Mouse (Mus musculus): ENCODE measurements at regions not wholly inside any gene's neighbourhood (a gene's known extent, or its start where the extent isn't known, plus 50 kb on each side); places are given as distances from the start of the nearest gene placed in this dataset.

DNA sequence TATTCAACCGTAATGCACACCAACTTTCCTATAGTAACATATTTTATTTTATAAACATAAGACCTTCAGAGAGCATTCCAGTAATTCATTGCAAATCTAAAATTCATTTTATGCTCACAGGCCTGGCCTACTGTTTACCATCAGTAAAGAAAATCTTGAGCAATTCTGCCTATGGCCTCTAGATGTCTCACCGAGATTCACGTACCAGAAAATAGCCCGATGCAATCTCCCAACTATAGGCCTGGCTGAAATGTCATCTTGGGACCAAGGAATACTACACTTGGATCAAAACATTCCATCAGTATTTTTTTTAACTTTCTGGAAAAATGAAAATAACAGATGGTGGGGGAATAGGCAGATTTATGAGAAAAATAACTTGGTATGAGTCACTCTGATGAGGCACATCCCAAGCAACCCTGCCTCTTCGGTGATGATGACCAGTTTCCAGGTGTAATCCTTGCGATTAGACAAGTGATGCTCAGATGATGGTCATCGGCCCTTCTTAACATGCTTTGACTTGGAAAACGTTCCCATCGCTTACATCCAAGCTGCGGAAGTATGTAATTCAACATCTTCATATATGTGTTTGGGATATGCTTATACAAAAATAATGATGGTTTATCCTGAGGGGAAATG lies 439.9 kb downstream of the Nyap2 start:
- WGBS = 60% methylated on average over 10 of the region's 10 CpGs
- no peak overlapping the region for H3K27ac ChIP-seq
- H3K4me3 ChIP-seq (replicated peaks) = no peak overlapping the region
- H3K9ac ChIP-seq = no peak overlapping the region
- H3K4me2 ChIP-seq = no peak overlapping the region
- ATAC-seq (replicated peaks; ENCODE audit: low FRiP score) = 0 out of 2 replicates have a peak, but pooled peaks have one; percentile 58
- H3K27me3 ChIP-seq = no peaks in the 10 kb centered on the region
- H3K9me3 ChIP-seq (replicated peaks) = no peaks in the 10 kb centered on the region
- no peaks in the 10 kb centered on the region for H3K36me3 ChIP-seq
- no peaks in the 10 kb centered on the region for H3K4me1 ChIP-seq

DNA sequence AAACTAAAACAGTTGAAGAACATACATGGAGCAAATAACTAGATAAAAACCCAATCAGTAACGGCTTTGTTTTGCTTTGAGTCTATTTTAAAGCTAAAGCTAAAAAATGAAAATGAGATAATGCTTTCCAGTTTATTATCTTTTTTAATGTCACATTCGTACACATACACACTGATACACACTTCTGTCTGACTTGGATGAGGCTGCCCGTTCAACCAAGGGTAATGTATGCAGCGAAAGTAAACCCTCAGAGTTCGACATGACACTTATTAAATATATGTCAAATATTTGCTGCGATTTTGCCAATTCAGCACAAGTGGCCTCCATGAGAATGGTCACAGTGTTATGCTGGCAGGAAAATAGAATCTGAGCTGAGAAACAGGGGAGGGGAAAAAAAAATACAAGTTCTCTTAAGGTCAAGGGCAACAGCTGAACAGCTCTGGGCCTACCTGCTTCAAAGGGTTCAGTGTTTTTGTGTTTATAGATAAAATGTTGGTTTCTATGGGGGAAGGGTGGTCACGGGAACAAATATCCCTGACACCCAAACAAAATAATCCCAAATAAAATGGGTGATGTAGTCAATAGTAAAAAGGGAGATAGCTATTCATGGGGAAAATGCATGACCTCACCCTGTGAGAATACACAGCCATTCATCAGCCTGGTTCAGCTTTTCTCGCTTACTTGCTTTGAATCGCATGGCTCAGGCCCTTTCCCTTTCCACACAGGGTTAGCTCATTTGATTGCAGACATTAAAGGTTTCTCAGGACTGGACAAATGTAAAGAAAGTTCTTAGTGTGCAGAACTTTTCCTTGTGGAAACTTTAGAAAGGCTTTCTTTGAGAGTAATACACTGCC lies 443.9 kb downstream of the Nyap2 start:
- no peak for ATAC-seq (replicated peaks; ENCODE audit: low FRiP score)
- 77% methylated on average over 9 of the region's 9 CpGs for WGBS
- Histone ChIP-seq H3K9ac (no peak overlapping the region), H3K4me3 (replicated peaks) (no peak overlapping the region), H3K27ac (no peak overlapping the region), H3K4me1 (no peaks in the 10 kb centered on the region), H3K27me3 (no peaks in the 10 kb centered on the region), H3K4me2 (no peak overlapping the region), H3K36me3 (no peaks in the 10 kb centered on the region), H3K9me3 (replicated peaks) (no peaks in the 10 kb centered on the region)

GRCm38 (mm10) chr1:81522929-81523328 lies 446.2 kb downstream of the Nyap2 start:
- H3K4me3 ChIP-seq (replicated peaks) = no peak overlapping the region
- no peaks in the 10 kb centered on the region for H3K9me3 ChIP-seq (replicated peaks)
- H3K9ac ChIP-seq = no peak overlapping the region
- no peaks in the 10 kb centered on the region for H3K4me1 ChIP-seq
- no peak for ATAC-seq (replicated peaks; ENCODE audit: low FRiP score)
- no peaks in the 10 kb centered on the region for H3K36me3 ChIP-seq
- 90% methylated on average over 3 of the region's 3 CpGs for WGBS
- H3K27me3 ChIP-seq = no peaks in the 10 kb centered on the region
- no peak overlapping the region for H3K27ac ChIP-seq
- no peak overlapping the region for H3K4me2 ChIP-seq

- no peaks in the 10 kb centered on the region for H3K4me1 ChIP-seq
- H3K4me3 ChIP-seq (replicated peaks) = no peak overlapping the region
- no peaks in the 10 kb centered on the region for H3K9me3 ChIP-seq (replicated peaks)
- no peak overlapping the region for H3K27ac ChIP-seq
- no peaks in the 10 kb centered on the region for H3K27me3 ChIP-seq
- no peak overlapping the region for H3K4me2 ChIP-seq
- H3K9ac ChIP-seq = no peak overlapping the region
- no peak for ATAC-seq (replicated peaks; ENCODE audit: low FRiP score)
- H3K36me3 ChIP-seq = no peaks in the 10 kb centered on the region
Measured at GRCm38 (mm10) chr1:81525821-81526220, 449.1 kb downstream of the Nyap2 start.

DNA sequence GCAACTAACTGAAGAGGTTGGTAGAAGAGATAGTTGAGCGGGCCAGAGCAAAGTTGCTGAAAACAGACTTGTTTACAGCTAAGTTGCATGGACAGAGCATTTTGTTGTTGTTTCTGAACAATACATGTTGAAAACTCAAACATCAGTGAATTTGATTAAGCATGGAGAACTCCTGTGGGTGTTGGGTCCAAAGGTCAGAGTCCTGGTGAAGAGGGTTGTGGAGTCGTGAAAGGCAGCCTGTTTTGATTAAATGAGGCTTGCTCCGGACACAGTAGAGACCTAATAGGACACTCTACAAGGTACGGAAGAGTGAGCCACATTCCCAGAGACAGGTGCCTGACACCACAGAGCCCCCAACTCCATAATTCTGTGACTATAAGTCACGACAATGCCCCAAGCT lies 461.1 kb downstream of the Nyap2 start:
- no peaks in the 10 kb centered on the region for H3K4me1 ChIP-seq
- ATAC-seq (replicated peaks; ENCODE audit: low FRiP score) = no peak
- no peaks in the 10 kb centered on the region for H3K36me3 ChIP-seq
- no peak overlapping the region for H3K9ac ChIP-seq
- H3K4me2 ChIP-seq = no peak overlapping the region
- no peaks in the 10 kb centered on the region for H3K9me3 ChIP-seq (replicated peaks)
- no peak overlapping the region for H3K4me3 ChIP-seq (replicated peaks)
- no peaks in the 10 kb centered on the region for H3K27me3 ChIP-seq
- WGBS = 65% methylated on average over 5 of the region's 5 CpGs
- no peak overlapping the region for H3K27ac ChIP-seq

DNA sequence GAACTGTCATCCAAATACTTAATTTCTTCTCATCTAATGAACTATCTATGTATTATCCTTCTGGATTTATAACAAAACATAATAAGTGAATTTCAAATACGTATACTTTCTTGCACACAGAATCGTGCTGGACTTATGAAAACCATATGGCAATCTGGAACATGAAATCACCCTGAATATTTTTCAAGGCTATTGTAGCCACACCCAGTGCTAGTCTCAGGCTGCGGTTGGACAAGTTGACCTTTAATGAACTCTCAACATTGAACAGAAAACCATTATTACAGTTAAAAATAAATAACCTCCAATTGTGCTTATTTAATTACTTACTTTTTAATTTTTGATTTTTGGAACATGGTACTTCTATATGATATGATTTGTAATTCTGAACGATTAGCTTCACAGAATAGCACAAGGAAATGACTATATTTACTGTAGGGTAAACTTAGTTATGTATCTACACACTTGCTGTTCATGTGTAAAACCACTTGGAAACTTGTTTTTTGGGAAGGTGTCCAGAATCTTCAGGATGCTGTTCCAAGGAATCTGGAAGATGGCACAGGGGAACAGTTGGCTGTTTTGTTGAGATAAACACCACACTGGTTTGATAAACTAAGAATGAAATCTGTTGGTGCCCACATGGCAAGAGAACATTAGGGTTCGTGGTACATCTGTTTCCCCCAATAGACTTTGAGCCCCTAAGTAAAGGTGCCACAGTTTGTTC lies 463.0 kb downstream of the Nyap2 start:
- no peaks in the 10 kb centered on the region for H3K27me3 ChIP-seq
- WGBS = 76% methylated on average over 5 of the region's 5 CpGs
- H3K4me2 ChIP-seq = no peak overlapping the region
- no peaks in the 10 kb centered on the region for H3K36me3 ChIP-seq
- no peaks in the 10 kb centered on the region for H3K4me1 ChIP-seq
- H3K9ac ChIP-seq = no peak overlapping the region
- H3K27ac ChIP-seq = no peak overlapping the region
- no peak overlapping the region for H3K4me3 ChIP-seq (replicated peaks)
- H3K9me3 ChIP-seq (replicated peaks) = no peaks in the 10 kb centered on the region
- no peak for ATAC-seq (replicated peaks; ENCODE audit: low FRiP score)

DNA sequence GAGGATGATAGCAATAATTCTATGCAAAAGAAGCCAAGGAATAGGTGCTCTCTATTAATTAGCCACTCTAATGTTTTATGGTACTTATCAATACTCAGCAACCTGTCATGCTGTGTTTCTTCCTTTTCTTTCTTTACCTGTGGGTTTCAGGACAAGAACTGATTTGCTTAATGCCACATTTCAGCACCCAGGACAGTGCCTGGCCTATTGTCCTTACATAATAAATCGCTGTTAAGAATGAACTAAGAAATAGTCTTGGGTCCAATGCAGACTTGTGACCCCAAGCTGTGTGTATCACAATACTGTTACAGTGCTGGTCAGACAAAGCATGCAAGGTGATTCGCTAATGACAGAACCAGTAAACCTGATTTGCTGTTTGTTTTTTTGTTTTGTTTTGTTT lies 472.2 kb downstream of the Nyap2 start:
- no peaks in the 10 kb centered on the region for H3K36me3 ChIP-seq
- 74% methylated on average over 2 of the region's 2 CpGs for WGBS
- no peak overlapping the region for H3K4me3 ChIP-seq (replicated peaks)
- H3K9ac ChIP-seq = no peak overlapping the region
- H3K27ac ChIP-seq = no peak overlapping the region
- ATAC-seq (replicated peaks; ENCODE audit: low FRiP score) = no peak
- H3K27me3 ChIP-seq = no peaks in the 10 kb centered on the region
- H3K9me3 ChIP-seq (replicated peaks) = no peaks in the 10 kb centered on the region
- H3K4me2 ChIP-seq = no peak overlapping the region
- no peaks in the 10 kb centered on the region for H3K4me1 ChIP-seq

- no peaks in the 10 kb centered on the region for H3K27me3 ChIP-seq
- 86% methylated on average over 5 of the region's 5 CpGs for WGBS
- H3K9ac ChIP-seq = no peak overlapping the region
- H3K4me2 ChIP-seq = no peak overlapping the region
- no peaks in the 10 kb centered on the region for H3K4me1 ChIP-seq
- H3K27ac ChIP-seq = no peak overlapping the region
- H3K9me3 ChIP-seq (replicated peaks) = no peaks in the 10 kb centered on the region
- H3K4me3 ChIP-seq (replicated peaks) = no peak overlapping the region
- no peaks in the 10 kb centered on the region for H3K36me3 ChIP-seq
- no peak for ATAC-seq (replicated peaks; ENCODE audit: low FRiP score)
Measured at GRCm38 (mm10) chr1:81549706-81550105, 473.0 kb downstream of the Nyap2 start.

DNA sequence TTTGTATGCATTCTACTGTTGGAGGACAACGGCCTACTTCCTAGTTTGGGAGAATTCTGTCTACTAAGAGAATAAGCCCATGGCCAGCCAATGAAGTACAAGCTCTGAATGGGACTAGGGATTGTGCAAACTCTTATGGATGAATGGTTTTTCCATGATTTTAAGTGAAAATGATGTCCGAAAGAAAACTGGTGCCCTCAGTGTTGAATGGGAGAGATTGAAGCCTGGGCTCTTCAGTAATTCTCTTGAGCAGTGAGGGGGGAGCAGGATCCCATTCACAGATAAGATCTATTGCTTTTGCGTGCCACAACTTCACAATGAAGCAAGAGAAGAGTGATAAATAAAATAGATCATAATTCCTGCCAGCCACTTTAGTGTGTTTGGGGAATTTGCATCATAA lies 476.0 kb downstream of the Nyap2 start:
- Histone ChIP-seq H3K9me3 (replicated peaks) (no peaks in the 10 kb centered on the region), H3K4me3 (replicated peaks) (no peak overlapping the region), H3K4me1 (no peaks in the 10 kb centered on the region), H3K27ac (no peak overlapping the region), H3K9ac (no peak overlapping the region), H3K4me2 (no peak overlapping the region), H3K36me3 (no peaks in the 10 kb centered on the region), H3K27me3 (no peaks in the 10 kb centered on the region)
- 74% methylated on average over 3 of the region's 3 CpGs for WGBS
- no peak for ATAC-seq (replicated peaks; ENCODE audit: low FRiP score)

GRCm38 (mm10) chr1:81576965-81577664 lies 500.4 kb downstream of the Nyap2 start:
- Histone ChIP-seq H3K4me1 (no peaks in the 10 kb centered on the region), H3K27me3 (no peaks in the 10 kb centered on the region), H3K27ac (no peak overlapping the region), H3K36me3 (no peaks in the 10 kb centered on the region), H3K4me2 (no peak overlapping the region), H3K4me3 (replicated peaks) (no peak overlapping the region), H3K9me3 (replicated peaks) (no peaks in the 10 kb centered on the region), H3K9ac (no peak overlapping the region)
- ATAC-seq (replicated peaks; ENCODE audit: low FRiP score) = no peak
- 82% methylated on average over 8 of the region's 8 CpGs for WGBS

GRCm38 (mm10) chr1:81577665-81578201 lies 501.0 kb downstream of the Nyap2 start:
- Histone ChIP-seq H3K36me3 (no peaks in the 10 kb centered on the region), H3K4me3 (replicated peaks) (no peak overlapping the region), H3K4me2 (no peak overlapping the region), H3K9me3 (replicated peaks) (no peaks in the 10 kb centered on the region), H3K27ac (no peak overlapping the region), H3K4me1 (no peaks in the 10 kb centered on the region), H3K9ac (no peak overlapping the region), H3K27me3 (no peaks in the 10 kb centered on the region)
- WGBS = 63% methylated on average over 9 of the region's 9 CpGs
- no peak for ATAC-seq (replicated peaks; ENCODE audit: low FRiP score)

DNA sequence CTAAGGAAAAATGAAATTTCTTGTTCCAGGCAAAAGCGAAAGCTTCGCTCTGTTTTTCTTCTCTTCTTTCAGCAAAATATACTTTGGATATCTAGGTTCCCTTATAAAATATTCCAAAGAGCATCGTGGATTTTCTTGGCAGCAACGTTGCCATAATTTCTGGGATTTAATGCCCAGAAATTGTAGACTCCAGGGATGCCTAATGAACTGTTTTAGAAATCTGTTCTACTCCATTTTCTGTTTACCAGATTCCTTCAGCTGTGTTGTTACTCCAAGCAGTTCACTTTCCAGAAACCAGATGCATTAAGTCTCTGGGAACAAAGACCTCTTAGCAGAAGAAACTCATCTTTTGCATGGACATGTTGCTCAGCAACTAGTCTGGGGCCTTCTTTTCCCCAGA lies 504.5 kb downstream of the Nyap2 start:
- Histone ChIP-seq H3K4me3 (replicated peaks) (no peak overlapping the region), H3K36me3 (no peaks in the 10 kb centered on the region), H3K27ac (no peak overlapping the region), H3K27me3 (no peaks in the 10 kb centered on the region), H3K4me1 (no peaks in the 10 kb centered on the region), H3K9me3 (replicated peaks) (no peaks in the 10 kb centered on the region), H3K9ac (no peak overlapping the region), H3K4me2 (no peak overlapping the region)
- WGBS = 77% methylated on average over 4 of the region's 4 CpGs
- no peak for ATAC-seq (replicated peaks; ENCODE audit: low FRiP score)
